Comparison of ENCODE assay signal across 29 mouse cellular contexts in genomic region chr15:89568114-89568513, GRCm38 (mm10). TPM values are rescaled to one million over a fixed set of nuclear protein-coding genes. Genes with fewer than 3 reads are reported as not detected.
"Had no signal": no experiment of that assay in that cellular context is flagged by ENCODE, and none has a peak within 500 bp of the region (broad histone marks: within the 10 kb centered on the region; RNA-seq: fewer than 3 reads in every experiment).

TSS of gene Acr (plus strand) at chr15:89568326.

- ATAC-seq: forebrain, embryonic 15.5 days; forebrain, postnatal 0 days; hindbrain, embryonic 16.5 days; intestine, embryonic 16.5 days had no signal

- DNase-seq: forebrain, postnatal 0 days; gastrocnemius, postnatal 14 days; gastrocnemius, postnatal 36 days; heart, adult 18-20 months; heart, postnatal 14 days; heart, postnatal 36 days; kidney, adult 18-20 months; kidney, adult 8-10 months; kidney, postnatal 10 days; kidney, postnatal 25 days; layer of hippocampus, adult 9-11 months; layer of hippocampus, postnatal 36 days; left cerebral cortex, postnatal 4 days had no signal

- H3K4me2 ChIP-seq: forebrain, embryonic 15.5 days; heart, embryonic 13.5 days; heart, embryonic 15.5 days; hindbrain, embryonic 13.5 days; kidney, embryonic 15.5 days; limb, embryonic 13.5 days; limb, embryonic 15.5 days had no signal

- H3K4me1 ChIP-seq: forebrain, embryonic 15.5 days; heart, embryonic 10.5 days; heart, embryonic 13.5 days; heart, embryonic 15.5 days; hindbrain, embryonic 13.5 days; kidney, embryonic 15.5 days; limb, embryonic 13.5 days; limb, embryonic 15.5 days had no signal

- H3K9ac ChIP-seq: forebrain, embryonic 15.5 days; forebrain, postnatal 0 days; heart, embryonic 13.5 days; heart, embryonic 15.5 days; hindbrain, embryonic 13.5 days; kidney, embryonic 15.5 days; limb, embryonic 13.5 days; limb, embryonic 15.5 days; liver, embryonic 14.5 days had no signal

- H3K36me3 ChIP-seq: forebrain, embryonic 15.5 days; heart, embryonic 10.5 days; heart, embryonic 13.5 days; heart, embryonic 15.5 days; kidney, embryonic 15.5 days; limb, embryonic 13.5 days; limb, embryonic 15.5 days had no signal

- H3K4me3 ChIP-seq: forebrain, embryonic 15.5 days; heart, embryonic 10.5 days; heart, embryonic 13.5 days; heart, embryonic 15.5 days; hindbrain, embryonic 13.5 days; kidney, embryonic 15.5 days; limb, embryonic 13.5 days; limb, embryonic 15.5 days had no signal

- H3K27ac ChIP-seq: forebrain, embryonic 15.5 days; heart, embryonic 10.5 days; heart, embryonic 13.5 days; heart, embryonic 15.5 days; hindbrain, embryonic 13.5 days; kidney, embryonic 15.5 days; limb, embryonic 13.5 days; limb, embryonic 15.5 days; liver, embryonic 14.5 days had no signal

- H3K27me3 ChIP-seq: forebrain, embryonic 15.5 days; heart, embryonic 13.5 days; heart, embryonic 15.5 days; hindbrain, embryonic 13.5 days; kidney, embryonic 15.5 days; limb, embryonic 15.5 days had no signal

- H3K9me3 ChIP-seq: forebrain, embryonic 15.5 days; heart, embryonic 10.5 days; heart, embryonic 13.5 days; heart, embryonic 15.5 days; hindbrain, embryonic 13.5 days; kidney, embryonic 15.5 days; limb, embryonic 13.5 days; limb, embryonic 15.5 days had no signal

RNA-seq across cellular contexts. Expression of gene Acr, which starts in this region (rescaled TPM):
- total RNA-seq: gastrocnemius, adult 18-20 months; hematopoietic stem cell, adult 5-6 weeks; liver, adult 2 months had no signal
- polyA plus RNA-seq: limb, embryonic 11.5 days; limb, embryonic 13.5 days; limb, embryonic 15.5 days; liver, embryonic 16.5 days had no signal
